Mouse (Mus musculus) erythroblast, embryonic 14.5 days (primary cell): ENCODE measurements around the gene Ap2a2.

Experiments used
- GATA1 ChIP-seq: IDR thresholded peaks from 2 replicates; pipeline ENCODE4 v1.6.1; 2012; ENCODE audit warnings: low read length, inconsistent platforms, mixed read lengths
- TAL1 ChIP-seq: IDR thresholded peaks from 3 replicates; pipeline ENCODE4 v1.6.1; 2012; ENCODE audit warnings: low read length, inconsistent platforms, mixed read lengths

DNA sequence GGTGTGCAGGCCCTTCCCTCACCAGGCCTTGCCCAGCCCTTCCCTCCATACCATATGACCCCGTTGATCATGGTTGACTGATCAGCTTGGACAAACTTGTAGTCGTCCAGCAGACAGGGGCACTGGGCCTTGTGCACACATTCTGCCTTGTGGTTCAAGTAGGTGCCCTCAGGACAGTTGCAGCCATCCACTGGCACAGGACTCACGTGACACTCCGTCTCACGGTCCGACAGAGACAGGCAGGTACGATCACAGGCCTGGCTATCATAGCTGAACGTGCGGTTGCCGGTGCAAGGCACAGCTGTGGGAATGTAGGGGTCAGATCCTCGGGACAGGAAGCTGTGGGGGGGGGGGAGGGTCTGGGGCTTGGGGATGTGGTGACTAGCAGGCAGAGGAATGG, 85.8 kb downstream of the Ap2a2 start:
- TF ChIP-seq GATA1, result no peak
- TF ChIP-seq TAL1, result no peak
